Comparison of ENCODE assay signal across 8 mouse cellular contexts in genomic region chr2:146044926-146045890, GRCm38 (mm10).
A peak's percentile ranks its signal among the peaks of the same experiment; 100 is the strongest.
DNase-seq lines count a peak whose midpoint lies in the region; ATAC-seq and TF ChIP-seq lines count a peak whose summit lies in the region.

No protein-coding gene starts in this region.

- no peaks in the 10 kb centered on the region for H3K36me3 ChIP-seq in kidney, embryonic 14.5 days (ENCODE audit: control insufficient read depth, insufficient read depth, low read length)
- no peaks in the 10 kb centered on the region for H3K36me3 ChIP-seq in hindbrain, embryonic 14.5 days (replicated peaks; ENCODE audit: control insufficient read depth, insufficient read depth)
- no peaks in the 10 kb centered on the region for H3K36me3 ChIP-seq in intestine, embryonic 16.5 days (ENCODE audit: control insufficient read depth, insufficient read depth, low read length)
- no peaks in the 10 kb centered on the region for H3K36me3 ChIP-seq in stomach, postnatal 0 days (ENCODE audit: control insufficient read depth, insufficient read depth, low read length)

- no peak for TF ChIP-seq EP300 in stomach, postnatal 0 days (optimal IDR thresholded peaks at IDR 0.05)

- 0 out of 2 replicates have a peak, but pooled peaks have one; percentile 32 for ATAC-seq in kidney, embryonic 14.5 days (ENCODE audit: low FRiP score, low TSS enrichment)
- ATAC-seq in hindbrain, embryonic 14.5 days (ENCODE audit: low FRiP score): peak; percentile 81
- no peak for ATAC-seq in intestine, embryonic 16.5 days
- ATAC-seq in stomach, postnatal 0 days (ENCODE audit: low FRiP score, low TSS enrichment): no peak

- intact Hi-C loops in left cerebral cortex, postnatal 4 days (cut with DNase I): no loop called here

- no peaks in the 10 kb centered on the region for H3K27me3 ChIP-seq in kidney, embryonic 14.5 days (ENCODE audit: control insufficient read depth, insufficient read depth, low read length)
- no peaks in the 10 kb centered on the region for H3K27me3 ChIP-seq in hindbrain, embryonic 14.5 days (ENCODE audit: control insufficient read depth, insufficient read depth, low read length)
- no peaks in the 10 kb centered on the region for H3K27me3 ChIP-seq in intestine, embryonic 16.5 days (replicated peaks; ENCODE audit: control insufficient read depth, insufficient read depth, low read length)
- H3K27me3 ChIP-seq in stomach, postnatal 0 days (ENCODE audit: control insufficient read depth, insufficient read depth, low read length): no peaks in the 10 kb centered on the region

- 27% methylated on average over 24 of the region's 24 CpGs for whole genome bisulfite sequencing in kidney, embryonic 14.5 days
- WGBS in hindbrain, embryonic 14.5 days: 36% methylated on average over 24 of the region's 24 CpGs
- 43% methylated on average over 24 of the region's 24 CpGs for WGBS in intestine, embryonic 16.5 days
- 42% methylated on average over 24 of the region's 24 CpGs for WGBS in stomach, postnatal 0 days

- DNase-seq in kidney, adult 18-20 months: no peak
- DNase-seq in cerebellum, postnatal 14 days: peak; percentile 99
- peak; percentile 72 for DNase-seq in hindbrain, embryonic 14.5 days (ENCODE audit: low spot score)
- DNase-seq in left cerebral cortex, postnatal 4 days: peak; percentile 99
- DNase-seq in lung, postnatal 10 days: no peak
- no peak for DNase-seq in stomach, postnatal 0 days (ENCODE audit: low spot score)

- H3K4me2 ChIP-seq in kidney, embryonic 14.5 days (replicated peaks; ENCODE audit: low read depth, low read length): peak overlapping the region; percentile 25
- peak overlapping the region; percentile 36 for H3K4me2 ChIP-seq in hindbrain, embryonic 14.5 days (replicated peaks)
- no peak overlapping the region for H3K4me2 ChIP-seq in intestine, embryonic 16.5 days (ENCODE audit: low read depth, low read length)
- no peak overlapping the region for H3K4me2 ChIP-seq in stomach, postnatal 0 days (replicated peaks; ENCODE audit: low read depth)

- H3K4me3 ChIP-seq in kidney, embryonic 14.5 days (ENCODE audit: low read length): no peak overlapping the region
- no peak overlapping the region for H3K4me3 ChIP-seq in hindbrain, embryonic 14.5 days (replicated peaks; ENCODE audit: low read length)
- H3K4me3 ChIP-seq in intestine, embryonic 16.5 days (ENCODE audit: low read length): no peak overlapping the region
- no peak overlapping the region for H3K4me3 ChIP-seq in stomach, postnatal 0 days (ENCODE audit: low read depth, low read length)

- H3K9ac ChIP-seq in kidney, embryonic 14.5 days (ENCODE audit: low read depth, low read length): no peak overlapping the region
- H3K9ac ChIP-seq in hindbrain, embryonic 14.5 days: no peak overlapping the region
- no peak overlapping the region for H3K9ac ChIP-seq in intestine, embryonic 16.5 days (ENCODE audit: low read depth, low read length)
- H3K9ac ChIP-seq in stomach, postnatal 0 days (ENCODE audit: low read length): no peak overlapping the region

- H3K9me3 ChIP-seq in kidney, embryonic 14.5 days (ENCODE audit: control insufficient read depth, low read length): no peaks in the 10 kb centered on the region
- no peaks in the 10 kb centered on the region for H3K9me3 ChIP-seq in hindbrain, embryonic 14.5 days (ENCODE audit: control insufficient read depth, low read length)
- H3K9me3 ChIP-seq in intestine, embryonic 16.5 days (ENCODE audit: control insufficient read depth, low read length): no peaks in the 10 kb centered on the region
- H3K9me3 ChIP-seq in stomach, postnatal 0 days (ENCODE audit: control insufficient read depth, low read length): no peaks in the 10 kb centered on the region

- H3K27ac ChIP-seq in kidney, embryonic 14.5 days (ENCODE audit: low read depth, low read length): no peak overlapping the region
- peak overlapping the region; percentile 27; the same call in 1 of the 2 replicates for H3K27ac ChIP-seq in hindbrain, embryonic 14.5 days
- H3K27ac ChIP-seq in intestine, embryonic 16.5 days (ENCODE audit: low read length): no peak overlapping the region
- no peak overlapping the region for H3K27ac ChIP-seq in stomach, postnatal 0 days (replicated peaks)

- peaks cover 7% of the 10 kb centered on the region for H3K4me1 ChIP-seq in kidney, embryonic 14.5 days (ENCODE audit: control insufficient read depth, insufficient read depth, low read length)
- peaks cover 7% of the 10 kb centered on the region for H3K4me1 ChIP-seq in hindbrain, embryonic 14.5 days (replicated peaks; ENCODE audit: control insufficient read depth, insufficient read depth, low read length)
- H3K4me1 ChIP-seq in intestine, embryonic 16.5 days (ENCODE audit: control insufficient read depth, insufficient read depth, low read length): 0 out of 2 replicates have a peak, but pooled peaks cover 3% of the 10 kb centered on the region
- no peaks in the 10 kb centered on the region for H3K4me1 ChIP-seq in stomach, postnatal 0 days (replicated peaks; ENCODE audit: control insufficient read depth, insufficient read depth)

- TF ChIP-seq CTCF in stomach, postnatal 0 days (IDR thresholded peaks at IDR 0.05; ENCODE audit: low read depth): no peak

Comparison
In these comparisons a context has a peak if more than half of its experiments do, and no peak if none do; other contexts are left out.
1. ATAC-seq: peak in kidney, embryonic 14.5 days (single experiment) and hindbrain, embryonic 14.5 days (single experiment); none in intestine, embryonic 16.5 days (single experiment) and stomach, postnatal 0 days (single experiment).
2. H3K4me2 ChIP-seq: peak in kidney, embryonic 14.5 days (single experiment) and hindbrain, embryonic 14.5 days (single experiment); none in intestine, embryonic 16.5 days (single experiment) and stomach, postnatal 0 days (single experiment).
3. DNase-seq: peak in cerebellum, postnatal 14 days (2 of 2), hindbrain, embryonic 14.5 days (single experiment) and left cerebral cortex, postnatal 4 days (single experiment); none in kidney, adult 18-20 months (single experiment), lung, postnatal 10 days (single experiment) and stomach, postnatal 0 days (single experiment).